Mouse (Mus musculus) neural tube, embryonic 11.5 days (tissue): ENCODE measurements around the gene Esd. TPM values are rescaled to one million over a fixed set of nuclear protein-coding genes. Genes with fewer than 3 reads are reported as not detected.

Experiments
- polyA plus RNA-seq: library from polyadenylated mRNA; unstranded; fragments of >200 nt; fragmentation: Nextera tagmentation; extraction: Ambion mirVana; gene quantifications from 2 replicates; pipeline ENCODE4 v1.2.1, GENCODE M21; 2014

Gene Esd
- polyA plus RNA-seq, 1 experiment from 2014 or later = 351 TPM

Other genes starting within 250 kb of the Esd start
- 0.49 and 0.65 TPM in 2 replicates for gene Htr2a, start 91.5 kb upstream of the Esd start, polyA plus RNA-seq
- gene Lrch1, start 215.6 kb downstream of the Esd start, polyA plus RNA-seq = 8.6 and 12.2 TPM in 2 replicates